Mouse (Mus musculus): ENCODE measurements at regions not wholly inside any gene's neighbourhood (a gene's known extent, or its start where the extent isn't known, plus 50 kb on each side); places are given as distances from the start of the nearest gene placed in this dataset.

DNA sequence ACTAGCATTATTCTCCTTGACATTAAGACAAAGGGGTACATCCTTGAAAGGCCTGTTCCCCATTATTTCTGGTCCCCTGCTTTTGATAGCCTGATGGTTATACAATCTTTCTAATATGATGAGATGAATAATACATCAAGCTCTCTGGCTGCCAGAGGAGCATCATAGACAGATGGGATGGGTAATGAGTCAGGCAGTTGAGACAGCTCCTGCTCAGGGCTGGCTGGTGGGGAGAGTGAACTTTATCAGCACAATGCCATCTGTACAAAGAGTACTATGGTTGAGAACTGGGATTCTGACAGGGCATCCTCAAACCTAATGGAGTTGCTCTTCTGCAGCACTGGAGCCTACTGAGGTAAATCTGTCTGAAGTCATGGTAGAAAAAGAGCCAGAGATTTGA is 458.4 kb upstream of the Lmcd1 start:
- no peak for TF ChIP-seq POLR2A (IDR thresholded peaks at IDR 0.05; ENCODE audit: low read depth, low read length)
- no peak for TF ChIP-seq CTCF (IDR thresholded peaks at IDR 0.05; ENCODE audit: borderline replicate concordance, insufficient read depth, low read length)
